Comparison of ENCODE assay signal across 11 mouse cellular contexts in the genomic region with DNA sequence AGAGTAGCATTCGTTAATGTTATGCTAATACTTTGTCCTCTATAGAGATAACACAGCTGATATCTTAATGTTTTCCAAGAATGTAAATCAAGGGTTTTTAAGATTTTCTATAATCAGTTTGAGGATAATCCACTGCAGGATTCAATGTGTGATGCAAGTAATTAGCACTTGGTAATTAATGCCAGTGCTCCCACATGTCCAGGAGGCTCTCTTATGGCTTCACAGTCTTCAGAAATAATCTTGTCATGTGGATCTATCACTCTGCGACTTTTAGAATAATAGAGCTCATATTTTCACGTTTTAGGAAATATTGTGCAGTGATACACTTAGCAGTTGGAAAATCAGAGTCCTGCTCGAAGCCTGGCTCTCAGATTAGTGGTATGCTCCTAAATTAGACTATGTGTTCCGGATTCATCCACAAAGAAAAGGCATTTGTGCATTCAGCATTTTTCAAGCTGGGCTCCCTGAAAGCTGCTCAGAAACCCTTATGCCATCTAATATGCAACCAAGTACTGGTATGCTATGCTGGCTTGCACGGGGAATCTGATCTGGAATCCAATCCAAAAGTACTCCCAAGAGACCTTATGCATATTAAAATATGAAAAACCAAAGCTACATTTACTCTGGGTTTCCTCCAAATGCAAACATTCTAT.
DNase-seq lines count a peak whose midpoint lies in the region; ATAC-seq lines count a peak whose summit lies in the region.
"Had no signal": no experiment of that assay in that cellular context is flagged by ENCODE, and none has a peak within 500 bp of the region (broad histone marks: within the 10 kb centered on the region; RNA-seq: fewer than 3 reads in every experiment).

No protein-coding gene starts in this region.

- H3K4me3 ChIP-seq in embryonic facial prominence, embryonic 14.5 days (ENCODE audit: low read depth, low read length): no peak overlapping the region
- no peak overlapping the region for H3K4me3 ChIP-seq in embryonic facial prominence, embryonic 10.5 days
- no peak overlapping the region for H3K4me3 ChIP-seq in forebrain, embryonic 14.5 days (ENCODE audit: low read depth, low read length)
- no peak overlapping the region for H3K4me3 ChIP-seq in neural tube, embryonic 15.5 days (replicated peaks)
- H3K4me3 ChIP-seq in heart, embryonic 12.5 days: no peak overlapping the region
- H3K4me3 ChIP-seq: liver, embryonic 13.5 days had no signal

- no peak overlapping the region for H3K9ac ChIP-seq in embryonic facial prominence, embryonic 14.5 days (ENCODE audit: low read depth, low read length)
- no peak overlapping the region for H3K9ac ChIP-seq in forebrain, embryonic 14.5 days (ENCODE audit: low read length)
- H3K9ac ChIP-seq in neural tube, embryonic 15.5 days (replicated peaks): no peak overlapping the region
- H3K9ac ChIP-seq in heart, embryonic 12.5 days: no peak overlapping the region
- H3K9ac ChIP-seq: liver, embryonic 13.5 days had no signal

- no peaks in the 10 kb centered on the region for H3K9me3 ChIP-seq in embryonic facial prominence, embryonic 14.5 days (ENCODE audit: control insufficient read depth, low read length)
- no peaks in the 10 kb centered on the region for H3K9me3 ChIP-seq in embryonic facial prominence, embryonic 10.5 days
- H3K9me3 ChIP-seq in forebrain, embryonic 14.5 days (replicated peaks; ENCODE audit: control insufficient read depth, low read length): no peaks in the 10 kb centered on the region
- H3K9me3 ChIP-seq in neural tube, embryonic 15.5 days (replicated peaks): no peaks in the 10 kb centered on the region
- H3K9me3 ChIP-seq in heart, embryonic 12.5 days (replicated peaks): no peaks in the 10 kb centered on the region
- H3K9me3 ChIP-seq: liver, embryonic 13.5 days had no signal

- DNase-seq in embryonic facial prominence, embryonic 14.5 days (ENCODE audit: low spot score): peak; percentile 44
- DNase-seq in embryonic facial prominence, embryonic 10.5 days (ENCODE audit: low spot score): no peak
- peak; percentile 78 for DNase-seq in forebrain, embryonic 14.5 days (ENCODE audit: low spot score)
- peak; percentile 34 for DNase-seq in layer of hippocampus, adult 9-11 months
- no peak for DNase-seq in urinary bladder, postnatal 36 days (ENCODE audit: low spot score in 2 of 2)
- DNase-seq: cerebellum, adult 9-10 months; liver, embryonic 13.5 days had no signal

- no peak for ATAC-seq in embryonic facial prominence, embryonic 14.5 days (ENCODE audit: low read depth)
- ATAC-seq in forebrain, embryonic 14.5 days: peak; percentile 82
- peak; percentile 38; the same call in 1 of the 2 replicates for ATAC-seq in neural tube, embryonic 15.5 days (ENCODE audit: low FRiP score)
- ATAC-seq in heart, embryonic 12.5 days (ENCODE audit: insufficient number of reproducible peaks, low FRiP score): no peak
- ATAC-seq in monocyte, adult 5-6 weeks (replicated peaks; ENCODE audit: insufficient number of reproducible peaks, low FRiP score, low TSS enrichment, poor library complexity, severe bottlenecking): no peak

- H3K4me2 ChIP-seq in embryonic facial prominence, embryonic 14.5 days (ENCODE audit: low read depth, low read length): no peak overlapping the region
- H3K4me2 ChIP-seq in forebrain, embryonic 14.5 days (ENCODE audit: low read length): no peak overlapping the region
- no peak overlapping the region for H3K4me2 ChIP-seq in neural tube, embryonic 15.5 days
- no peak overlapping the region for H3K4me2 ChIP-seq in heart, embryonic 12.5 days
- H3K4me2 ChIP-seq: liver, embryonic 13.5 days had no signal

- H3K27ac ChIP-seq in embryonic facial prominence, embryonic 14.5 days (replicated peaks; ENCODE audit: low read depth, low read length): no peak overlapping the region
- H3K27ac ChIP-seq in embryonic facial prominence, embryonic 10.5 days (replicated peaks): no peak overlapping the region
- H3K27ac ChIP-seq in forebrain, embryonic 14.5 days (ENCODE audit: low read depth, low read length): peak overlapping the region; percentile 68
- H3K27ac ChIP-seq in neural tube, embryonic 15.5 days (replicated peaks): peak overlapping the region; percentile 51; the same call in 1 of the 2 replicates
- no peak overlapping the region for H3K27ac ChIP-seq in heart, embryonic 12.5 days (ENCODE audit: poor library complexity, severe bottlenecking)
- H3K27ac ChIP-seq: liver, embryonic 13.5 days; stomach, postnatal 0 days had no signal

- H3K36me3 ChIP-seq in embryonic facial prominence, embryonic 14.5 days (ENCODE audit: control insufficient read depth, insufficient read depth, low read length): no peaks in the 10 kb centered on the region
- no peaks in the 10 kb centered on the region for H3K36me3 ChIP-seq in embryonic facial prominence, embryonic 10.5 days (replicated peaks)
- no peaks in the 10 kb centered on the region for H3K36me3 ChIP-seq in forebrain, embryonic 14.5 days (ENCODE audit: control insufficient read depth, insufficient read depth, low read length)
- no peaks in the 10 kb centered on the region for H3K36me3 ChIP-seq in neural tube, embryonic 15.5 days
- H3K36me3 ChIP-seq in heart, embryonic 12.5 days: no peaks in the 10 kb centered on the region
- H3K36me3 ChIP-seq: liver, embryonic 13.5 days had no signal

- H3K4me1 ChIP-seq in embryonic facial prominence, embryonic 14.5 days (ENCODE audit: control insufficient read depth, insufficient read depth, low read length): no peaks in the 10 kb centered on the region
- H3K4me1 ChIP-seq in embryonic facial prominence, embryonic 10.5 days: no peaks in the 10 kb centered on the region
- H3K4me1 ChIP-seq in forebrain, embryonic 14.5 days (ENCODE audit: control insufficient read depth, insufficient read depth, low read length): no peaks in the 10 kb centered on the region
- peaks cover 3% of the 10 kb centered on the region; the same call in 1 of the 2 replicates for H3K4me1 ChIP-seq in neural tube, embryonic 15.5 days
- no peaks in the 10 kb centered on the region for H3K4me1 ChIP-seq in heart, embryonic 12.5 days (replicated peaks)
- H3K4me1 ChIP-seq: liver, embryonic 13.5 days had no signal

- 52% methylated on average over 6 of the region's 6 CpGs for WGBS in embryonic facial prominence, embryonic 14.5 days
- WGBS in embryonic facial prominence, embryonic 10.5 days: 70% methylated on average over 6 of the region's 6 CpGs
- WGBS in forebrain, embryonic 14.5 days: 41% methylated on average over 6 of the region's 6 CpGs
- 58% methylated on average over 6 of the region's 6 CpGs for WGBS in neural tube, embryonic 15.5 days
- WGBS in heart, embryonic 12.5 days: 64% methylated on average over 6 of the region's 6 CpGs

- H3K27me3 ChIP-seq in embryonic facial prominence, embryonic 14.5 days (replicated peaks; ENCODE audit: control insufficient read depth, insufficient read depth, low read length): no peaks in the 10 kb centered on the region
- H3K27me3 ChIP-seq in embryonic facial prominence, embryonic 10.5 days (replicated peaks; ENCODE audit: low read depth, poor library complexity, severe bottlenecking): no peaks in the 10 kb centered on the region
- no peaks in the 10 kb centered on the region for H3K27me3 ChIP-seq in forebrain, embryonic 14.5 days (replicated peaks; ENCODE audit: control insufficient read depth, insufficient read depth, low read length)
- no peaks in the 10 kb centered on the region for H3K27me3 ChIP-seq in neural tube, embryonic 15.5 days (replicated peaks)
- no peaks in the 10 kb centered on the region for H3K27me3 ChIP-seq in heart, embryonic 12.5 days (replicated peaks)
- H3K27me3 ChIP-seq: liver, embryonic 13.5 days had no signal

Comparison
In these comparisons a context has a peak if more than half of its experiments do, and no peak if none do; other contexts are left out.
1. DNase-seq: peak in embryonic facial prominence, embryonic 14.5 days (single experiment), forebrain, embryonic 14.5 days (single experiment) and layer of hippocampus, adult 9-11 months (single experiment); none in embryonic facial prominence, embryonic 10.5 days (single experiment) and urinary bladder, postnatal 36 days (0 of 2).
2. ATAC-seq: peak in forebrain, embryonic 14.5 days (single experiment) and neural tube, embryonic 15.5 days (single experiment); none in embryonic facial prominence, embryonic 14.5 days (single experiment), heart, embryonic 12.5 days (single experiment) and monocyte, adult 5-6 weeks (single experiment).
3. H3K27ac ChIP-seq: peak in forebrain, embryonic 14.5 days (single experiment) and neural tube, embryonic 15.5 days (single experiment); none in embryonic facial prominence, embryonic 14.5 days (single experiment), embryonic facial prominence, embryonic 10.5 days (single experiment) and heart, embryonic 12.5 days (single experiment).